Mouse (Mus musculus): ENCODE measurements around the gene Cldn14. TPM values are rescaled to one million over a fixed set of nuclear protein-coding genes. Genes with fewer than 3 reads are reported as not detected.

The Cldn14 gene
- polyA plus RNA-seq, 1 experiment from 2014 or later: not detected

GRCm38 (mm10) chr16:93932185-93933168 is 76.2 kb downstream of the Cldn14 start:
- Histone ChIP-seq H3K27ac (no peak overlapping the region), H3K4me1 (peaks cover 20% of the 10 kb centered on the region), H3K27me3 (ENCODE audit: poor library complexity, severe bottlenecking) (peaks cover 47% of the 10 kb centered on the region), H3K36me3 (replicated peaks) (no peaks in the 10 kb centered on the region), H3K4me3 (no peak overlapping the region), H3K9me3 (no peaks in the 10 kb centered on the region)
- no peak for DNase-seq (ENCODE audit: extremely low spot score, low spot score)
- WGBS: 70% methylated on average over 17 of the region's 17 CpGs

- peaks cover 17% of the 10 kb centered on the region for H3K27me3 ChIP-seq (ENCODE audit: poor library complexity, severe bottlenecking)
- no peak overlapping the region for H3K4me3 ChIP-seq
- peaks cover 16% of the 10 kb centered on the region; the same call in 1 of the 2 replicates for H3K4me1 ChIP-seq
- no peak overlapping the region for H3K27ac ChIP-seq
- no peaks in the 10 kb centered on the region for H3K36me3 ChIP-seq (replicated peaks)
- DNase-seq (ENCODE audit: extremely low spot score, low spot score): no peak
- 93% methylated on average over 17 of the region's 17 CpGs for WGBS
- H3K9me3 ChIP-seq: no peaks in the 10 kb centered on the region
Measured at GRCm38 (mm10) chr16:93929370-93930032, 79.1 kb downstream of the Cldn14 start.

- no peaks in the 10 kb centered on the region for H3K36me3 ChIP-seq (replicated peaks)
- no peaks in the 10 kb centered on the region for H3K9me3 ChIP-seq
- no peak overlapping the region for H3K27ac ChIP-seq
- no peak for DNase-seq (ENCODE audit: extremely low spot score, low spot score)
- H3K4me3 ChIP-seq: no peak overlapping the region
- 83% methylated on average over 8 of the region's 8 CpGs for WGBS
- 0 out of 2 replicates have a peak, but pooled peaks cover 3% of the 10 kb centered on the region for H3K4me1 ChIP-seq
- H3K27me3 ChIP-seq (ENCODE audit: poor library complexity, severe bottlenecking): no peaks in the 10 kb centered on the region
Measured at GRCm38 (mm10) chr16:93925684-93926247, 82.9 kb downstream of the Cldn14 start.

GRCm38 (mm10) chr16:93923788-93924187 is 84.8 kb downstream of the Cldn14 start:
- Histone ChIP-seq H3K4me3 (no peak overlapping the region), H3K27ac (no peak overlapping the region), H3K9me3 (no peaks in the 10 kb centered on the region), H3K36me3 (replicated peaks) (no peaks in the 10 kb centered on the region), H3K4me1 (0 out of 2 replicates have a peak, but pooled peaks cover 3% of the 10 kb centered on the region), H3K27me3 (ENCODE audit: poor library complexity, severe bottlenecking) (no peaks in the 10 kb centered on the region)
- DNase-seq (ENCODE audit: extremely low spot score, low spot score): no peak
- WGBS: 79% methylated on average over 7 of the region's 7 CpGs

GRCm38 (mm10) chr16:93922835-93923389 is 85.7 kb downstream of the Cldn14 start:
- 83% methylated on average over 5 of the region's 5 CpGs for WGBS
- Histone ChIP-seq H3K4me1 (peaks cover 9% of the 10 kb centered on the region; the same call in 1 of the 2 replicates), H3K27me3 (ENCODE audit: poor library complexity, severe bottlenecking) (no peaks in the 10 kb centered on the region), H3K27ac (no peak overlapping the region), H3K9me3 (no peaks in the 10 kb centered on the region), H3K36me3 (replicated peaks) (no peaks in the 10 kb centered on the region), H3K4me3 (no peak overlapping the region)
- no peak for DNase-seq (ENCODE audit: extremely low spot score, low spot score)

GRCm38 (mm10) chr16:93920673-93921072 is 88.0 kb downstream of the Cldn14 start:
- DNase-seq (ENCODE audit: extremely low spot score, low spot score): no peak
- Histone ChIP-seq H3K9me3 (no peaks in the 10 kb centered on the region), H3K4me1 (peaks cover 9% of the 10 kb centered on the region; the same call in 1 of the 2 replicates), H3K27me3 (ENCODE audit: poor library complexity, severe bottlenecking) (no peaks in the 10 kb centered on the region), H3K4me3 (no peak overlapping the region), H3K27ac (no peak overlapping the region), H3K36me3 (replicated peaks) (no peaks in the 10 kb centered on the region)
- WGBS: 76% methylated on average over 4 of the region's 4 CpGs

- Histone ChIP-seq H3K27ac (no peak overlapping the region), H3K36me3 (replicated peaks) (no peaks in the 10 kb centered on the region), H3K4me1 (peaks cover 9% of the 10 kb centered on the region; the same call in 1 of the 2 replicates), H3K4me3 (no peak overlapping the region), H3K27me3 (ENCODE audit: poor library complexity, severe bottlenecking) (no peaks in the 10 kb centered on the region), H3K9me3 (no peaks in the 10 kb centered on the region)
- no peak for DNase-seq (ENCODE audit: extremely low spot score, low spot score)
- 77% methylated on average over 20 of the region's 20 CpGs for WGBS
Measured at GRCm38 (mm10) chr16:93919189-93919588, 89.4 kb downstream of the Cldn14 start.

GRCm38 (mm10) chr16:93918679-93919060 is 90.0 kb downstream of the Cldn14 start:
- H3K27ac ChIP-seq: peak overlapping the region; percentile 62
- DNase-seq (ENCODE audit: extremely low spot score, low spot score): no peak
- H3K27me3 ChIP-seq (ENCODE audit: poor library complexity, severe bottlenecking): no peaks in the 10 kb centered on the region
- peak overlapping the region; percentile 36 for H3K4me3 ChIP-seq
- no peaks in the 10 kb centered on the region for H3K36me3 ChIP-seq (replicated peaks)
- peaks cover 9% of the 10 kb centered on the region; the same call in 1 of the 2 replicates for H3K4me1 ChIP-seq
- 69% methylated on average over 8 of the region's 8 CpGs for WGBS
- no peaks in the 10 kb centered on the region for H3K9me3 ChIP-seq

GRCm38 (mm10) chr16:93917712-93918678 is 90.6 kb downstream of the Cldn14 start:
- peaks cover 9% of the 10 kb centered on the region; the same call in 1 of the 2 replicates for H3K4me1 ChIP-seq
- H3K27ac ChIP-seq: peak overlapping the region; percentile 62
- no peaks in the 10 kb centered on the region for H3K27me3 ChIP-seq (ENCODE audit: poor library complexity, severe bottlenecking)
- H3K4me3 ChIP-seq: peak overlapping the region; percentile 36
- H3K9me3 ChIP-seq: no peaks in the 10 kb centered on the region
- DNase-seq (ENCODE audit: extremely low spot score, low spot score): peak; percentile 82
- WGBS: 38% methylated on average over 22 of the region's 22 CpGs
- H3K36me3 ChIP-seq (replicated peaks): no peaks in the 10 kb centered on the region

- Histone ChIP-seq H3K27ac (no peak overlapping the region), H3K4me3 (no peak overlapping the region), H3K27me3 (ENCODE audit: poor library complexity, severe bottlenecking) (no peaks in the 10 kb centered on the region), H3K4me1 (peaks cover 12% of the 10 kb centered on the region), H3K9me3 (no peaks in the 10 kb centered on the region), H3K36me3 (replicated peaks) (no peaks in the 10 kb centered on the region)
- DNase-seq (ENCODE audit: extremely low spot score, low spot score): no peak
- WGBS: 40% methylated on average over 9 of the region's 10 CpGs
Measured at GRCm38 (mm10) chr16:93915338-93915849, 93.2 kb downstream of the Cldn14 start.

GRCm38 (mm10) chr16:93913881-93914576 is 94.6 kb downstream of the Cldn14 start:
- DNase-seq (ENCODE audit: extremely low spot score, low spot score): no peak

More at GRCm38 (mm10) chr16:93913881-93914576, 94.6 kb downstream of the Cldn14 start:
- Histone ChIP-seq H3K4me3 (no peak overlapping the region), H3K9me3 (no peaks in the 10 kb centered on the region), H3K4me1 (peaks cover 12% of the 10 kb centered on the region), H3K36me3 (replicated peaks) (no peaks in the 10 kb centered on the region), H3K27ac (no peak overlapping the region), H3K27me3 (ENCODE audit: poor library complexity, severe bottlenecking) (no peaks in the 10 kb centered on the region)
- 86% methylated on average over 10 of the region's 10 CpGs for WGBS
